ENCODE assay signal across 9 mouse cellular contexts in genomic region chr1:52302557-52302956, GRCm38 (mm10).
DNase-seq lines count a peak whose midpoint lies in the region; ATAC-seq and TF ChIP-seq lines count a peak whose summit lies in the region.
"Had no signal": no experiment of that assay in that cellular context is flagged by ENCODE, and none has a peak within 500 bp of the region (broad histone marks: within the 10 kb centered on the region; RNA-seq: fewer than 3 reads in every experiment).

No protein-coding gene starts in this region.

- no peak overlapping the region for H3K9ac ChIP-seq in hindbrain, embryonic 14.5 days
- H3K9ac ChIP-seq in hindbrain, embryonic 13.5 days: no peak overlapping the region
- no peak overlapping the region for H3K9ac ChIP-seq in stomach, postnatal 0 days (ENCODE audit: low read length)
- H3K9ac ChIP-seq: stomach, embryonic 15.5 days had no signal

- H3K4me1 ChIP-seq in hindbrain, embryonic 14.5 days (replicated peaks; ENCODE audit: control insufficient read depth, insufficient read depth, low read length): peaks cover 15% of the 10 kb centered on the region
- H3K4me1 ChIP-seq in hindbrain, embryonic 13.5 days (replicated peaks): peaks cover 9% of the 10 kb centered on the region
- no peaks in the 10 kb centered on the region for H3K4me1 ChIP-seq in stomach, postnatal 0 days (replicated peaks; ENCODE audit: control insufficient read depth, insufficient read depth)
- H3K4me1 ChIP-seq: stomach, embryonic 15.5 days had no signal

- no peaks in the 10 kb centered on the region for H3K36me3 ChIP-seq in hindbrain, embryonic 14.5 days (replicated peaks; ENCODE audit: control insufficient read depth, insufficient read depth)
- no peaks in the 10 kb centered on the region for H3K36me3 ChIP-seq in hindbrain, embryonic 13.5 days
- H3K36me3 ChIP-seq in stomach, postnatal 0 days (ENCODE audit: control insufficient read depth, insufficient read depth, low read length): no peaks in the 10 kb centered on the region
- H3K36me3 ChIP-seq: stomach, embryonic 15.5 days had no signal

- TF ChIP-seq EP300 in stomach, postnatal 0 days (optimal IDR thresholded peaks at IDR 0.05): no peak

- TF ChIP-seq CTCF in stomach, postnatal 0 days (IDR thresholded peaks at IDR 0.05; ENCODE audit: low read depth): peak; percentile 83

- peak; percentile 77 for DNase-seq in hindbrain, embryonic 14.5 days (ENCODE audit: low spot score)
- DNase-seq in cerebellum, adult 11-12 months: peak; percentile 75
- DNase-seq in frontal cortex, postnatal 14 days (ENCODE audit: low spot score in 2 of 2): peak; percentile 27 to 67
- peak; percentile 81 for DNase-seq in kidney, adult 11 months
- DNase-seq in left cerebral cortex, postnatal 25 days (ENCODE audit: low spot score in 2 of 2): peak; percentile 66 to 88
- peak; percentile 65 for DNase-seq in naive thymus-derived CD4-positive, alpha-beta T cell, adult 2 months (ENCODE audit: low read depth)
- DNase-seq in stomach, postnatal 0 days (ENCODE audit: low spot score): peak; percentile 70

- 11% methylated on average over 6 of the region's 6 CpGs for WGBS in hindbrain, embryonic 14.5 days
- WGBS in hindbrain, embryonic 13.5 days: 6% methylated on average over 6 of the region's 6 CpGs
- 8% methylated on average over 6 of the region's 6 CpGs for WGBS in stomach, postnatal 0 days

- no peak for ATAC-seq in hindbrain, embryonic 14.5 days (ENCODE audit: low FRiP score)
- no peak for ATAC-seq in hindbrain, embryonic 13.5 days (ENCODE audit: low FRiP score)
- ATAC-seq in stomach, postnatal 0 days (ENCODE audit: low FRiP score, low TSS enrichment): no peak

- H3K4me3 ChIP-seq in hindbrain, embryonic 14.5 days (replicated peaks; ENCODE audit: low read length): no peak overlapping the region
- no peak overlapping the region for H3K4me3 ChIP-seq in hindbrain, embryonic 13.5 days
- H3K4me3 ChIP-seq in stomach, postnatal 0 days (ENCODE audit: low read depth, low read length): no peak overlapping the region
- H3K4me3 ChIP-seq: stomach, embryonic 15.5 days had no signal

- no peak overlapping the region for H3K27ac ChIP-seq in hindbrain, embryonic 14.5 days
- no peak overlapping the region for H3K27ac ChIP-seq in hindbrain, embryonic 13.5 days
- H3K27ac ChIP-seq in stomach, postnatal 0 days (replicated peaks): no peak overlapping the region
- H3K27ac ChIP-seq: stomach, embryonic 15.5 days had no signal

- no peak overlapping the region for H3K4me2 ChIP-seq in hindbrain, embryonic 14.5 days (replicated peaks)
- no peak overlapping the region for H3K4me2 ChIP-seq in hindbrain, embryonic 13.5 days
- no peak overlapping the region for H3K4me2 ChIP-seq in stomach, postnatal 0 days (replicated peaks; ENCODE audit: low read depth)
- H3K4me2 ChIP-seq: stomach, embryonic 15.5 days had no signal

- no peaks in the 10 kb centered on the region for H3K27me3 ChIP-seq in hindbrain, embryonic 14.5 days (ENCODE audit: control insufficient read depth, insufficient read depth, low read length)
- no peaks in the 10 kb centered on the region for H3K27me3 ChIP-seq in hindbrain, embryonic 13.5 days
- no peaks in the 10 kb centered on the region for H3K27me3 ChIP-seq in stomach, postnatal 0 days (ENCODE audit: control insufficient read depth, insufficient read depth, low read length)
- H3K27me3 ChIP-seq: stomach, embryonic 15.5 days had no signal

- intact Hi-C loops in left cerebral cortex, postnatal 25 days (cut with DNase I): loop anchor here (2.0 kb wide), 2 partner anchors 156 to 328 kb away; partner anchors contain the start of gene Nemp2

- no peaks in the 10 kb centered on the region for H3K9me3 ChIP-seq in hindbrain, embryonic 14.5 days (ENCODE audit: control insufficient read depth, low read length)
- no peaks in the 10 kb centered on the region for H3K9me3 ChIP-seq in hindbrain, embryonic 13.5 days
- no peaks in the 10 kb centered on the region for H3K9me3 ChIP-seq in stomach, postnatal 0 days (ENCODE audit: control insufficient read depth, low read length)
- H3K9me3 ChIP-seq: stomach, embryonic 15.5 days had no signal
